Mouse (Mus musculus) lung, embryonic 15.5 days (tissue): Measurements from ENCODE around the gene Igsf9b. TPM values are rescaled to one million over a fixed set of nuclear protein-coding genes. Genes with fewer than 3 reads are reported as not detected.

ENCODE experiments used
- ATAC-seq: fragments of 200-750 bp; cut with Nextera tagmentation; 2 replicates; pipeline ENCODE4 v1.8.0; 2017; ENCODE audit warnings: moderate number of reproducible peaks, borderline replicate concordance; ENCODE audit not compliant: low FRiP score, low TSS enrichment; ENCODE audit errors: extremely low read depth
- H3K27ac ChIP-seq: fragments of 300-500 bp; sonication (generic); 2 replicates; pipeline ENCODE4 v1.5.1; 2015; ENCODE audit warnings: moderate library complexity, mild to moderate bottlenecking, inconsistent platforms
- H3K27me3 ChIP-seq: fragments of 300-500 bp; sonication (generic); 2 replicates; pipeline ENCODE4 v1.6.1; 2015; ENCODE audit warnings: inconsistent platforms
- H3K36me3 ChIP-seq: fragments of 300-500 bp; sonication (generic); 2 replicates; pipeline ENCODE4 v1.6.1; 2015; ENCODE audit warnings: inconsistent platforms
- H3K4me1 ChIP-seq: fragments of 300-500 bp; sonication (generic); 2 replicates; pipeline ENCODE4 v1.6.1; 2015; ENCODE audit warnings: inconsistent platforms
- H3K4me2 ChIP-seq: fragments of 300-500 bp; sonication (generic); 2 replicates; pipeline ENCODE4 v1.6.1; 2015; ENCODE audit warnings: inconsistent platforms, mild to moderate bottlenecking, moderate library complexity
- H3K4me3 ChIP-seq: fragments of 300-500 bp; sonication (generic); 2 replicates; pipeline ENCODE4 v1.5.1; 2015; ENCODE audit warnings: mild to moderate bottlenecking, inconsistent platforms
- H3K9ac ChIP-seq: fragments of 300-500 bp; sonication (generic); 2 replicates; pipeline ENCODE4 v1.6.1; 2015; ENCODE audit warnings: inconsistent platforms
- H3K9me3 ChIP-seq: fragments of 300-500 bp; sonication (generic); 2 replicates; pipeline ENCODE4 v1.6.1; 2016; ENCODE audit warnings: inconsistent platforms
- WGBS: fragments of 180-500 bp; shearing (Covaris S2); methylation state at CpG from one replicate; pipeline ENCODE4 v1.1.7; 2015; 5-methylcytosine and 5-hydroxymethylcytosine counted together
- polyA plus RNA-seq: library from polyadenylated mRNA; unstranded; fragments of >200 nt; fragmentation: Nextera tagmentation; extraction: Ambion mirVana; gene quantifications from 2 replicates; pipeline ENCODE4 v1.2.1, GENCODE M21; 2015

Igsf9b gene
- polyA plus RNA-seq, 1 experiment from 2014 or later = 3.0 TPM

- Histone ChIP-seq H3K27me3 (no peaks in the 10 kb centered on the region), H3K4me3 (no peak overlapping the region), H3K4me1 (no peaks in the 10 kb centered on the region), H3K9ac (no peak overlapping the region), H3K27ac (no peak overlapping the region), H3K4me2 (no peak overlapping the region), H3K9me3 (no peaks in the 10 kb centered on the region), H3K36me3 (no peaks in the 10 kb centered on the region)
- 39% methylated on average over 6 of the region's 6 CpGs for WGBS
- no peak for ATAC-seq
Measured at GRCm38 (mm10) chr9:27308561-27308960, 9.6 kb downstream of the Igsf9b start.

GRCm38 (mm10) chr9:27310005-27310404 lies 11.0 kb downstream of the Igsf9b start:
- Histone ChIP-seq H3K9ac (no peak overlapping the region), H3K4me2 (no peak overlapping the region), H3K9me3 (no peaks in the 10 kb centered on the region), H3K27ac (no peak overlapping the region), H3K4me3 (no peak overlapping the region), H3K4me1 (no peaks in the 10 kb centered on the region), H3K27me3 (no peaks in the 10 kb centered on the region), H3K36me3 (no peaks in the 10 kb centered on the region)
- WGBS = 80% methylated on average over 4 of the region's 4 CpGs
- no peak for ATAC-seq

- 90% methylated on average over 5 of the region's 5 CpGs for WGBS
- ATAC-seq = no peak
Measured at GRCm38 (mm10) chr9:27313427-27313826, 14.4 kb downstream of the Igsf9b start.

GRCm38 (mm10) chr9:27321267-27321666 lies 22.3 kb downstream of the Igsf9b start:
- no peaks in the 10 kb centered on the region for H3K9me3 ChIP-seq
- H3K27me3 ChIP-seq = no peaks in the 10 kb centered on the region
- no peak overlapping the region for H3K9ac ChIP-seq
- H3K4me2 ChIP-seq = no peak overlapping the region
- no peaks in the 10 kb centered on the region for H3K4me1 ChIP-seq
- H3K36me3 ChIP-seq = no peaks in the 10 kb centered on the region
- H3K27ac ChIP-seq = no peak overlapping the region
- no peak overlapping the region for H3K4me3 ChIP-seq
- 88% methylated on average over 8 of the region's 8 CpGs for WGBS
- ATAC-seq = no peak

More at GRCm38 (mm10) chr9:27313427-27313826, 14.4 kb downstream of the Igsf9b start:
- H3K9ac ChIP-seq = no peak overlapping the region
- H3K27me3 ChIP-seq = no peaks in the 10 kb centered on the region
- H3K27ac ChIP-seq = no peak overlapping the region
- no peaks in the 10 kb centered on the region for H3K9me3 ChIP-seq
- H3K36me3 ChIP-seq = no peaks in the 10 kb centered on the region
- H3K4me2 ChIP-seq = no peak overlapping the region
- H3K4me1 ChIP-seq = no peaks in the 10 kb centered on the region
- no peak overlapping the region for H3K4me3 ChIP-seq

- Histone ChIP-seq H3K4me2 (no peak overlapping the region), H3K4me1 (no peaks in the 10 kb centered on the region), H3K27me3 (no peaks in the 10 kb centered on the region), H3K27ac (no peak overlapping the region), H3K36me3 (no peaks in the 10 kb centered on the region), H3K9me3 (no peaks in the 10 kb centered on the region), H3K9ac (no peak overlapping the region), H3K4me3 (no peak overlapping the region)
- ATAC-seq = no peak
- 76% methylated on average over 7 of the region's 7 CpGs for WGBS
Measured at GRCm38 (mm10) chr9:27322277-27322676, 23.3 kb downstream of the Igsf9b start.

GRCm38 (mm10) chr9:27323412-27323811 lies 24.4 kb downstream of the Igsf9b start:
- no peak overlapping the region for H3K9ac ChIP-seq
- no peaks in the 10 kb centered on the region for H3K27me3 ChIP-seq
- H3K4me1 ChIP-seq = no peaks in the 10 kb centered on the region
- H3K27ac ChIP-seq = no peak overlapping the region
- H3K9me3 ChIP-seq = no peaks in the 10 kb centered on the region
- WGBS = 67% methylated on average over 3 of the region's 3 CpGs
- H3K4me2 ChIP-seq = no peak overlapping the region
- no peaks in the 10 kb centered on the region for H3K36me3 ChIP-seq
- H3K4me3 ChIP-seq = no peak overlapping the region
- no peak for ATAC-seq

- no peaks in the 10 kb centered on the region for H3K9me3 ChIP-seq
- WGBS = 49% methylated on average over 2 of the region's 2 CpGs
- H3K9ac ChIP-seq = no peak overlapping the region
- no peak for ATAC-seq
- no peaks in the 10 kb centered on the region for H3K36me3 ChIP-seq
- H3K4me2 ChIP-seq = no peak overlapping the region
- H3K4me3 ChIP-seq = no peak overlapping the region
- no peaks in the 10 kb centered on the region for H3K27me3 ChIP-seq
- H3K4me1 ChIP-seq = peaks cover 3% of the 10 kb centered on the region; the same call in 1 of the 2 replicates
- H3K27ac ChIP-seq = no peak overlapping the region
Measured at GRCm38 (mm10) chr9:27325920-27326319, 26.9 kb downstream of the Igsf9b start.

GRCm38 (mm10) chr9:27327558-27327957 lies 28.6 kb downstream of the Igsf9b start:
- Histone ChIP-seq H3K9me3 (no peaks in the 10 kb centered on the region), H3K27me3 (no peaks in the 10 kb centered on the region), H3K4me1 (peaks cover 3% of the 10 kb centered on the region; the same call in 1 of the 2 replicates), H3K4me3 (no peak overlapping the region), H3K27ac (no peak overlapping the region), H3K36me3 (no peaks in the 10 kb centered on the region), H3K4me2 (no peak overlapping the region), H3K9ac (no peak overlapping the region)
- WGBS = 85% methylated on average over 3 of the region's 3 CpGs
- ATAC-seq = no peak

- Histone ChIP-seq H3K9me3 (no peaks in the 10 kb centered on the region), H3K4me2 (no peak overlapping the region), H3K27me3 (no peaks in the 10 kb centered on the region), H3K4me1 (peaks cover 3% of the 10 kb centered on the region; the same call in 1 of the 2 replicates), H3K27ac (no peak overlapping the region), H3K4me3 (no peak overlapping the region), H3K9ac (no peak overlapping the region), H3K36me3 (no peaks in the 10 kb centered on the region)
- 66% methylated on average over 4 of the region's 4 CpGs for WGBS
- ATAC-seq = no peak
Measured at GRCm38 (mm10) chr9:27330374-27330773, 31.4 kb downstream of the Igsf9b start.

- H3K9ac ChIP-seq = no peak overlapping the region
- peaks cover 3% of the 10 kb centered on the region; the same call in 1 of the 2 replicates for H3K4me1 ChIP-seq
- no peaks in the 10 kb centered on the region for H3K27me3 ChIP-seq
- no peak overlapping the region for H3K27ac ChIP-seq
- no peak for ATAC-seq
- 89% methylated on average over 7 of the region's 7 CpGs for WGBS
- H3K4me2 ChIP-seq = no peak overlapping the region
- no peak overlapping the region for H3K4me3 ChIP-seq
- no peaks in the 10 kb centered on the region for H3K9me3 ChIP-seq
- no peaks in the 10 kb centered on the region for H3K36me3 ChIP-seq
Measured at GRCm38 (mm10) chr9:27331538-27331937, 32.5 kb downstream of the Igsf9b start.

GRCm38 (mm10) chr9:27334895-27335294 lies 35.9 kb downstream of the Igsf9b start:
- Histone ChIP-seq H3K4me1 (peaks cover 3% of the 10 kb centered on the region; the same call in 1 of the 2 replicates), H3K4me3 (no peak overlapping the region), H3K4me2 (no peak overlapping the region), H3K9me3 (no peaks in the 10 kb centered on the region), H3K9ac (no peak overlapping the region), H3K27ac (no peak overlapping the region), H3K27me3 (no peaks in the 10 kb centered on the region), H3K36me3 (no peaks in the 10 kb centered on the region)
- ATAC-seq = no peak
- 65% methylated on average over 9 of the region's 9 CpGs for WGBS

- Histone ChIP-seq H3K36me3 (no peaks in the 10 kb centered on the region), H3K9ac (no peak overlapping the region), H3K4me2 (no peak overlapping the region), H3K27ac (no peak overlapping the region), H3K4me1 (no peaks in the 10 kb centered on the region), H3K9me3 (no peaks in the 10 kb centered on the region), H3K4me3 (no peak overlapping the region), H3K27me3 (no peaks in the 10 kb centered on the region)
- 86% methylated on average over 4 of the region's 4 CpGs for WGBS
- ATAC-seq = no peak
Measured at GRCm38 (mm10) chr9:27336962-27337636, 38.1 kb downstream of the Igsf9b start.
